Mouse (Mus musculus) hindbrain, embryonic 11.5 days (tissue): ENCODE results near the gene Ror1. TPM values are rescaled to one million over a fixed set of nuclear protein-coding genes. Genes with fewer than 3 reads are reported as not detected.

ENCODE experiments used
- ATAC-seq: fragments of 200-750 bp; cut with Nextera tagmentation; 2 replicates; pipeline ENCODE4 v1.8.0; 2017; ENCODE audit warnings: mild to moderate bottlenecking, moderate TSS enrichment, moderate library complexity; ENCODE audit not compliant: low FRiP score
- DNase-seq: peaks from one replicate; pipeline ENCODE4 v3.0.0-alpha.2; 2015; ENCODE audit warnings: low spot score
- H3K27ac ChIP-seq: fragments of 300-500 bp; sonication (generic); 2 replicates; pipeline ENCODE4 v1.5.1; 2014; ENCODE audit warnings: mild to moderate bottlenecking, low read depth, low read length
- H3K27me3 ChIP-seq: fragments of 300-500 bp; sonication (generic); 2 replicates; pipeline ENCODE4 v1.6.1; 2014; ENCODE audit warnings: mild to moderate bottlenecking, low read length, moderate library complexity, mixed read lengths; ENCODE audit not compliant: control insufficient read depth, insufficient read depth
- H3K36me3 ChIP-seq: fragments of 300-500 bp; sonication (generic); 2 replicates; pipeline ENCODE4 v1.6.1; 2014; ENCODE audit warnings: mild to moderate bottlenecking, low read length, moderate library complexity, mixed read lengths; ENCODE audit not compliant: control insufficient read depth, insufficient read depth
- H3K4me1 ChIP-seq: fragments of 300-500 bp; sonication (generic); replicated peaks from 2 replicates; pipeline ENCODE4 v1.6.1; 2014; ENCODE audit warnings: low read length, mixed read lengths; ENCODE audit not compliant: control insufficient read depth, insufficient read depth
- H3K4me2 ChIP-seq: fragments of 300-500 bp; sonication (generic); replicated peaks from 2 replicates; pipeline ENCODE4 v1.6.1; 2014; ENCODE audit warnings: mild to moderate bottlenecking, low read depth, low read length
- H3K4me3 ChIP-seq: fragments of 300-500 bp; sonication (generic); 2 replicates; pipeline ENCODE4 v1.5.1; 2014; ENCODE audit warnings: low read depth, low read length
- H3K9ac ChIP-seq: fragments of 300-500 bp; sonication (generic); 2 replicates; pipeline ENCODE4 v1.6.1; 2014; ENCODE audit warnings: low read depth, low read length
- H3K9me3 ChIP-seq: fragments of 300-500 bp; sonication (generic); 2 replicates; pipeline ENCODE4 v1.6.1; 2016; ENCODE audit warnings: low read length; ENCODE audit not compliant: control insufficient read depth
- WGBS: fragments of 180-500 bp; shearing (Covaris S2); extraction: QIAGEN DNeasy Blood & Tissue Kit; methylation state at CpG from one replicate; pipeline ENCODE4 v1.1.7; 2014; 5-methylcytosine and 5-hydroxymethylcytosine counted together
- polyA plus RNA-seq: library from polyadenylated mRNA; unstranded; fragments of >200 nt; fragmentation: Nextera tagmentation; extraction: Ambion mirVana; gene quantifications from 2 replicates; pipeline ENCODE4 v1.2.1, GENCODE M21; 2014

Ror1 gene
- polyA plus RNA-seq, 1 experiment from 2014 or later: 5.7 TPM

GRCm38 (mm10) chr4:100104241-100104640 is 8.7 kb downstream of the Ror1 start:
- ATAC-seq (no peak), DNase-seq (no peak)
- H3K9ac ChIP-seq: no peak overlapping the region
- H3K9me3 ChIP-seq: no peaks in the 10 kb centered on the region
- no peaks in the 10 kb centered on the region for H3K4me1 ChIP-seq
- H3K4me3 ChIP-seq: no peak overlapping the region
- no peak overlapping the region for H3K4me2 ChIP-seq
- no peaks in the 10 kb centered on the region for H3K27me3 ChIP-seq
- H3K27ac ChIP-seq: no peak overlapping the region
- no peaks in the 10 kb centered on the region for H3K36me3 ChIP-seq
- WGBS: 93% methylated on average over 1 of the region's 1 CpGs

GRCm38 (mm10) chr4:100107593-100107992 is 12.0 kb downstream of the Ror1 start:
- Histone ChIP-seq H3K27me3 (no peaks in the 10 kb centered on the region), H3K4me3 (no peak overlapping the region), H3K4me2 (no peak overlapping the region), H3K9ac (no peak overlapping the region), H3K27ac (no peak overlapping the region), H3K4me1 (no peaks in the 10 kb centered on the region), H3K9me3 (no peaks in the 10 kb centered on the region), H3K36me3 (no peaks in the 10 kb centered on the region)
- no peak for DNase-seq
- ATAC-seq: no peak
- 79% methylated on average over 9 of the region's 9 CpGs for WGBS

GRCm38 (mm10) chr4:100108551-100108950 is 13.0 kb downstream of the Ror1 start:
- H3K9me3 ChIP-seq: no peaks in the 10 kb centered on the region
- H3K27me3 ChIP-seq: no peaks in the 10 kb centered on the region
- H3K4me3 ChIP-seq: no peak overlapping the region
- no peaks in the 10 kb centered on the region for H3K4me1 ChIP-seq
- H3K4me2 ChIP-seq: no peak overlapping the region
- no peak overlapping the region for H3K9ac ChIP-seq
- H3K27ac ChIP-seq: no peak overlapping the region
- ATAC-seq: no peak
- H3K36me3 ChIP-seq: no peaks in the 10 kb centered on the region
- 94% methylated on average over 4 of the region's 4 CpGs for WGBS
- DNase-seq: no peak

GRCm38 (mm10) chr4:100114148-100114547 is 18.6 kb downstream of the Ror1 start:
- no peak for ATAC-seq

GRCm38 (mm10) chr4:100116366-100116765 is 20.8 kb downstream of the Ror1 start:
- Histone ChIP-seq H3K27ac (no peak overlapping the region), H3K4me2 (no peak overlapping the region), H3K9me3 (no peaks in the 10 kb centered on the region), H3K36me3 (no peaks in the 10 kb centered on the region), H3K4me1 (no peaks in the 10 kb centered on the region), H3K4me3 (no peak overlapping the region), H3K9ac (no peak overlapping the region), H3K27me3 (no peaks in the 10 kb centered on the region)
- DNase-seq (no peak), ATAC-seq (no peak)
- WGBS: 95% methylated on average over 3 of the region's 3 CpGs

More at GRCm38 (mm10) chr4:100114148-100114547, 18.6 kb downstream of the Ror1 start:
- Histone ChIP-seq H3K4me3 (no peak overlapping the region), H3K9ac (no peak overlapping the region), H3K4me2 (no peak overlapping the region), H3K4me1 (no peaks in the 10 kb centered on the region), H3K9me3 (no peaks in the 10 kb centered on the region), H3K27me3 (no peaks in the 10 kb centered on the region), H3K27ac (no peak overlapping the region), H3K36me3 (no peaks in the 10 kb centered on the region)
- no peak for DNase-seq

- Histone ChIP-seq H3K4me2 (no peak overlapping the region), H3K4me1 (no peaks in the 10 kb centered on the region), H3K9ac (no peak overlapping the region), H3K27ac (no peak overlapping the region), H3K9me3 (no peaks in the 10 kb centered on the region), H3K4me3 (no peak overlapping the region), H3K36me3 (no peaks in the 10 kb centered on the region), H3K27me3 (no peaks in the 10 kb centered on the region)
- DNase-seq (no peak), ATAC-seq (no peak)
- WGBS: 42% methylated on average over 4 of the region's 4 CpGs
Observed at GRCm38 (mm10) chr4:100118676-100119075, 23.1 kb downstream of the Ror1 start.

- DNase-seq (no peak), ATAC-seq (no peak)
- Histone ChIP-seq H3K4me3 (no peak overlapping the region), H3K9ac (no peak overlapping the region), H3K27me3 (no peaks in the 10 kb centered on the region), H3K4me1 (no peaks in the 10 kb centered on the region), H3K4me2 (no peak overlapping the region), H3K9me3 (no peaks in the 10 kb centered on the region), H3K27ac (no peak overlapping the region), H3K36me3 (no peaks in the 10 kb centered on the region)
- 89% methylated on average over 1 of the region's 1 CpGs for WGBS
Observed at GRCm38 (mm10) chr4:100119431-100119830, 23.8 kb downstream of the Ror1 start.

- WGBS: 87% methylated on average over 5 of the region's 5 CpGs
- no peak for ATAC-seq
Observed at GRCm38 (mm10) chr4:100120547-100120946, 25.0 kb downstream of the Ror1 start.

GRCm38 (mm10) chr4:100122436-100122835 is 26.8 kb downstream of the Ror1 start:
- ATAC-seq (no peak), DNase-seq (no peak)
- Histone ChIP-seq H3K27me3 (no peaks in the 10 kb centered on the region), H3K9ac (no peak overlapping the region), H3K27ac (no peak overlapping the region), H3K4me1 (no peaks in the 10 kb centered on the region), H3K4me3 (no peak overlapping the region), H3K9me3 (no peaks in the 10 kb centered on the region), H3K36me3 (no peaks in the 10 kb centered on the region), H3K4me2 (no peak overlapping the region)
- 93% methylated on average over 3 of the region's 3 CpGs for WGBS

More at GRCm38 (mm10) chr4:100120547-100120946, 25.0 kb downstream of the Ror1 start:
- Histone ChIP-seq H3K27me3 (no peaks in the 10 kb centered on the region), H3K4me2 (no peak overlapping the region), H3K9me3 (no peaks in the 10 kb centered on the region), H3K4me1 (no peaks in the 10 kb centered on the region), H3K36me3 (no peaks in the 10 kb centered on the region), H3K4me3 (no peak overlapping the region), H3K9ac (no peak overlapping the region), H3K27ac (no peak overlapping the region)
- no peak for DNase-seq
